Mouse (Mus musculus): ENCODE results near the gene Nexn.
A peak's percentile ranks its signal among the peaks of the same experiment; 100 is the strongest.

Gene Nexn

GRCm38 (mm10) chr3:152278431-152278830 lies 12.3 kb upstream of the Nexn start:
- DNase-seq (ENCODE audit: extremely low spot score, low spot score): no peak

- DNase-seq (ENCODE audit: extremely low spot score, low spot score): no peak
Measured at GRCm38 (mm10) chr3:152277912-152278311, 11.8 kb upstream of the Nexn start.

- DNase-seq (ENCODE audit: extremely low spot score, low spot score): no peak
Measured at GRCm38 (mm10) chr3:152276935-152277334, 10.8 kb upstream of the Nexn start.

- DNase-seq (ENCODE audit: extremely low spot score, low spot score): no peak
Measured at GRCm38 (mm10) chr3:152275008-152275407, 8.9 kb upstream of the Nexn start.

GRCm38 (mm10) chr3:152272974-152273685 lies 7.0 kb upstream of the Nexn start:
- no peak for DNase-seq (ENCODE audit: extremely low spot score, low spot score)

GRCm38 (mm10) chr3:152271876-152272275 lies 5.7 kb upstream of the Nexn start:
- no peak for DNase-seq (ENCODE audit: extremely low spot score, low spot score)

- DNase-seq (ENCODE audit: extremely low spot score, low spot score): no peak
Measured at GRCm38 (mm10) chr3:152271071-152271710, 5.0 kb upstream of the Nexn start.

- DNase-seq (ENCODE audit: extremely low spot score, low spot score): no peak
Measured at GRCm38 (mm10) chr3:152268099-152268498, 1.9 kb upstream of the Nexn start.

GRCm38 (mm10) chr3:152265351-152266035 lies 657 bp downstream of the Nexn start:
- DNase-seq (ENCODE audit: extremely low spot score, low spot score): peak; percentile 80

GRCm38 (mm10) chr3:152264830-152265229 lies 1.3 kb downstream of the Nexn start:
- DNase-seq (ENCODE audit: extremely low spot score, low spot score): no peak

GRCm38 (mm10) chr3:152264374-152264773 lies 1.8 kb downstream of the Nexn start:
- no peak for DNase-seq (ENCODE audit: extremely low spot score, low spot score)

- no peak for DNase-seq (ENCODE audit: extremely low spot score, low spot score)
Measured at GRCm38 (mm10) chr3:152261948-152262347, 4.2 kb downstream of the Nexn start.

- DNase-seq (ENCODE audit: extremely low spot score, low spot score): no peak
Measured at GRCm38 (mm10) chr3:152261436-152261835, 4.7 kb downstream of the Nexn start.

GRCm38 (mm10) chr3:152260362-152260761 lies 5.8 kb downstream of the Nexn start:
- no peak for DNase-seq (ENCODE audit: extremely low spot score, low spot score)

- DNase-seq (ENCODE audit: extremely low spot score, low spot score): peak; percentile 85
Measured at GRCm38 (mm10) chr3:152259409-152259808, 6.7 kb downstream of the Nexn start.

- DNase-seq (ENCODE audit: extremely low spot score, low spot score): no peak
Measured at GRCm38 (mm10) chr3:152257528-152257927, 8.6 kb downstream of the Nexn start.

GRCm38 (mm10) chr3:152250487-152250886 lies 15.7 kb downstream of the Nexn start:
- no peak for DNase-seq (ENCODE audit: extremely low spot score, low spot score)

- DNase-seq (ENCODE audit: extremely low spot score, low spot score): no peak
Measured at GRCm38 (mm10) chr3:152247708-152248107, 18.4 kb downstream of the Nexn start.

GRCm38 (mm10) chr3:152245273-152245910 lies 20.8 kb downstream of the Nexn start:
- no peak for DNase-seq (ENCODE audit: extremely low spot score, low spot score)

- DNase-seq (ENCODE audit: extremely low spot score, low spot score): no peak
Measured at GRCm38 (mm10) chr3:152243304-152243703, 22.8 kb downstream of the Nexn start.

GRCm38 (mm10) chr3:152241098-152241497 lies 25.1 kb downstream of the Nexn start:
- no peak for DNase-seq (ENCODE audit: extremely low spot score, low spot score)

- DNase-seq (ENCODE audit: extremely low spot score, low spot score): no peak
Measured at GRCm38 (mm10) chr3:152239592-152239991, 26.6 kb downstream of the Nexn start.
